Mouse (Mus musculus) thymus, adult 2 months (tissue): ENCODE results near the gene Cox4i1.

ENCODE experiments used
- CTCF ChIP-seq: fragments of 200-500 bp; IDR thresholded peaks from 2 replicates; pipeline ENCODE4 v1.5.1; 2012; ENCODE audit warnings: mild to moderate bottlenecking, control low read depth, low read length, moderate library complexity, borderline replicate concordance; ENCODE audit not compliant: control insufficient read depth, poor library complexity, insufficient read depth; ENCODE audit errors: extremely low read depth
- POLR2A ChIP-seq: fragments of 200-500 bp; IDR thresholded peaks from 2 replicates; pipeline ENCODE4 v1.6.1; 2012; ENCODE audit warnings: mild to moderate bottlenecking, low read length, control low read depth, moderate library complexity; ENCODE audit not compliant: control insufficient read depth, poor library complexity, insufficient read depth; ENCODE audit errors: extremely low read depth

DNA sequence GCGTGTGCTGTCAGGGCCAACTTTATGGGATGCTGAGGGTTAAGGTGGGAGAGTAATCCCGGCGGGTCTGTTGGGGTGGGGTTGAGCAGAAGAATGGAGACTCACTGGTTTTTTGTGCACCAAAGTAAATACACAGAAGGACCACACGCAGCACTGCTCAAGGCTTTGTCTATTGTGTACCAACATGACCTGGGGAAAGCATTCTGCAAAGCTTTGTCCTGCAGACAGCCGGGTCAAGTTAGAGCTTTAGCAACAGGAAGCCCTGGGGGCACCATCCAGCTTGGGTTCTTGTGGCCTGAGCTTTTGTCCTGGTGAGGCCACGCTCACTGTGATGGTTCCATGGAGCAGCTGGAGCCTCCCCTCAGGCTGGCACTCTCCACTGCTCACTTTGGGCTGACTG lies 3.8 kb downstream of the Cox4i1 start:
- TF ChIP-seq CTCF = no peak
- no peak for TF ChIP-seq POLR2A
